Mouse (Mus musculus): ENCODE results near the gene Gm21778.
"Not testable (repeated sequence)": the region's sequence is repeated elsewhere in the genome, so short reads cannot be mapped to it uniquely, and the experiment has no call there.

Gene Gm21778

GRCm38 (mm10) chrY:5942160-5942559 lies at the start of gene Gm21778:
Gene Gm21778 (plus strand): TSS chrY:5942460.
- DNase-seq (ENCODE audit: low spot score in 2 of 2) = not testable (repeated sequence)
